Mouse (Mus musculus) MEL (cell line): ENCODE measurements around the gene Rad17. TPM values are rescaled to one million over a fixed set of nuclear protein-coding genes. Genes with fewer than 3 reads are reported as not detected.

Source experiments
- DNase-seq: peaks from one replicate; pipeline ENCODE4 v3.0.0; 2011; ENCODE audit warnings: low read depth, low spot score
- H3K27ac ChIP-seq: 2 replicates; pipeline ENCODE4 v1.5.1; 2012; ENCODE audit warnings: low read depth, mild to moderate bottlenecking, control low read depth, low read length, moderate library complexity; ENCODE audit not compliant: control insufficient read depth
- H3K27me3 ChIP-seq, 2 experiments: fragments of 150-350 bp in 1 of 2; sonication (generic) in 1 of 2; 2 replicates each; pipeline ENCODE4 v1.6.1; 2012; ENCODE audit warnings: low read length in 2 of 2, mild to moderate bottlenecking in 2 of 2, improper control_type of control experiment in 1 of 2, moderate library complexity in 1 of 2; ENCODE audit not compliant: insufficient read depth in 2 of 2, control insufficient read depth in 1 of 2
- H3K36me3 ChIP-seq, 2 experiments: 2 replicates each; pipeline ENCODE4 v1.6.1; 2012 to 2014; ENCODE audit warnings: low read length in 2 of 2, improper control_type of control experiment in 1 of 2, inconsistent platforms in 1 of 2, mild to moderate bottlenecking in 1 of 2; ENCODE audit not compliant: insufficient read depth in 2 of 2, control insufficient read depth in 1 of 2
- H3K4me1 ChIP-seq, 2 experiments: fragments of 150-350 bp in 1 of 2; sonication (generic) in 1 of 2; 2 replicates each; pipeline ENCODE4 v1.6.1; 2012; ENCODE audit warnings: low read length in 2 of 2, improper control_type of control experiment in 1 of 2, mild to moderate bottlenecking in 1 of 2; ENCODE audit not compliant: insufficient read depth in 2 of 2, control insufficient read depth in 1 of 2
- H3K4me3 ChIP-seq, 2 experiments: fragments of 150-350 bp in 1 of 2; sonication (generic) in 1 of 2; 2 replicates each; pipeline ENCODE4 v1.5.1; 2012; ENCODE audit warnings: low read depth in 2 of 2, low read length in 2 of 2, mild to moderate bottlenecking in 2 of 2, moderate library complexity in 2 of 2, control low read depth in 1 of 2, improper control_type of control experiment in 1 of 2; ENCODE audit not compliant: control insufficient read depth in 1 of 2, insufficient read depth in 1 of 2
- H3K79me2 ChIP-seq: 2 replicates; pipeline ENCODE4 v1.6.1; 2012; ENCODE audit warnings: mild to moderate bottlenecking, low read length, moderate library complexity; ENCODE audit not compliant: control insufficient read depth, poor library complexity, insufficient read depth
- H3K9ac ChIP-seq: 2 replicates; pipeline ENCODE4 v1.6.1; 2012; ENCODE audit warnings: low read depth, mild to moderate bottlenecking, control low read depth, low read length, moderate library complexity; ENCODE audit not compliant: control insufficient read depth, poor library complexity, severe bottlenecking
- H3K9me3 ChIP-seq: fragments of 150-350 bp; sonication (generic); replicated peaks from 2 replicates; pipeline ENCODE4 v1.6.1; 2012; ENCODE audit warnings: mild to moderate bottlenecking, low read length, improper control_type of control experiment, moderate library complexity; ENCODE audit not compliant: insufficient read depth
- CHD2 ChIP-seq: IDR thresholded peaks from 2 replicates; pipeline ENCODE4 v1.6.1; 2011; ENCODE audit warnings: low read length, improper control_type of control experiment
- E2F4 ChIP-seq: IDR thresholded peaks from 2 replicates; pipeline ENCODE4 v1.6.1; 2011; ENCODE audit warnings: low read depth, low read length, improper control_type of control experiment, borderline replicate concordance
- MAFK ChIP-seq: IDR thresholded peaks from 2 replicates; pipeline ENCODE4 v1.6.1; 2011; ENCODE audit warnings: low read depth, mild to moderate bottlenecking, low read length, improper control_type of control experiment, borderline replicate concordance
- POLR2AphosphoS2 ChIP-seq: IDR thresholded peaks from 2 replicates; pipeline ENCODE4 v1.6.1; 2011; ENCODE audit warnings: low read length, improper control_type of control experiment
- RAD21 ChIP-seq: IDR thresholded peaks from 2 replicates; pipeline ENCODE4 v1.6.1; 2011; ENCODE audit warnings: mild to moderate bottlenecking, low read depth, low read length, improper control_type of control experiment
- SIN3A ChIP-seq: IDR thresholded peaks from 2 replicates; pipeline ENCODE4 v1.6.1; 2012; ENCODE audit warnings: low read length, improper control_type of control experiment, inconsistent platforms
- TAL1 ChIP-seq: IDR thresholded peaks from 2 replicates; pipeline ENCODE4 v1.6.1; 2012; ENCODE audit warnings: mild to moderate bottlenecking, inconsistent platforms, low read length, moderate library complexity, mixed read lengths
- TBP ChIP-seq: IDR thresholded peaks from 2 replicates; pipeline ENCODE4 v1.8.0; 2011; ENCODE audit warnings: low read depth, low read length, improper control_type of control experiment
- ZNF384 ChIP-seq: IDR thresholded peaks from 2 replicates; pipeline ENCODE4 v1.6.1; 2012; ENCODE audit warnings: low read depth, mild to moderate bottlenecking, inconsistent platforms, low read length, improper control_type of control experiment
- polyA plus RNA-seq, 2 experiments: library from polyadenylated mRNA; stranded (reverse) in 1 of 2; unstranded in 1 of 2; fragments of >175 nt in 1 of 2; fragments of >200 nt in 1 of 2; gene quantifications; 2 replicates each; pipeline versions ENCODE4 v1.2.1 to v1.2.4; 2012; ENCODE audit warnings: low replicate concordance in 2 of 2, low read depth in 1 of 2; ENCODE audit not compliant: insufficient read length in 2 of 2, insufficient read depth in 1 of 2, missing spikeins in 1 of 2
- total RNA-seq: library from RNA; depleted of rRNA; stranded (reverse); fragments of 300-350 nt; gene quantifications from 2 replicates; pipeline ENCODE4 v1.2.3, GENCODE M21; 2012

Gene Rad17
- total and polyA plus RNA-seq, 3 experiments: 21.7 to 31.2 TPM; not detected in 1

GRCm38 (mm10) chr13:100597284-100597683, 53.6 kb downstream of the Rad17 start:
- TF ChIP-seq TAL1: no peak
- TF ChIP-seq ZNF384: no peak
- no peak for TF ChIP-seq SIN3A
- TF ChIP-seq MAFK: peak; percentile 80
- no peak for TF ChIP-seq CHD2
- TF ChIP-seq TBP: no peak
- Histone ChIP-seq H3K36me3 (no peaks in the 10 kb centered on the region), H3K4me3 (no peak overlapping the region), H3K27me3 (no peaks in the 10 kb centered on the region), H3K27ac (no peak overlapping the region), H3K9me3 (no peaks in the 10 kb centered on the region), H3K4me1 (no peaks in the 10 kb centered on the region), H3K79me2 (no peaks in the 10 kb centered on the region), H3K9ac (no peak overlapping the region)
- no peak for DNase-seq

DNA sequence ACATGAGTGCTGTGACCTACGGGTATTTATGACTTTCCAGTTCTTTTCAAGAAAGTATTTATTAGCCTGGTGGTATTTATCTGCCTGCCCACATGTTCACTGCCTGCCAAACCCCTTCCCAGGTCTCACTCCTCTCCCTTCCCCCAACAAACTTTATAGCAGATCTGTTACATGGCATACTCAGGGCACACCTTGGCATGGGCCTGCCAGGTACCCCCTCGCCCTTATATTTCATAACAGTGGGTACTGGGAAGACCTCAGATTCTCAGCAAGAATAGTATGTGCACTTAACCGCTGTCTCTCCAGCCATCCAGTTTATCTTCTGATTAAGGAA, 55.3 kb downstream of the Rad17 start:
- H3K4me3 ChIP-seq: no peak overlapping the region
- no peaks in the 10 kb centered on the region for H3K4me1 ChIP-seq
- no peaks in the 10 kb centered on the region for H3K27me3 ChIP-seq
- H3K9ac ChIP-seq: no peak overlapping the region
- H3K36me3 ChIP-seq: no peaks in the 10 kb centered on the region
- TF ChIP-seq E2F4: no peak
- H3K27ac ChIP-seq: no peak overlapping the region
- H3K79me2 ChIP-seq: no peaks in the 10 kb centered on the region
- no peak for DNase-seq
- no peaks in the 10 kb centered on the region for H3K9me3 ChIP-seq

- Histone ChIP-seq H3K4me3 (no peak overlapping the region), H3K9me3 (no peaks in the 10 kb centered on the region), H3K9ac (no peak overlapping the region), H3K36me3 (no peaks in the 10 kb centered on the region), H3K4me1 (no peaks in the 10 kb centered on the region), H3K27ac (no peak overlapping the region), H3K79me2 (no peaks in the 10 kb centered on the region), H3K27me3 (no peaks in the 10 kb centered on the region)
- DNase-seq: no peak
- TF ChIP-seq POLR2AphosphoS2 (no peak), RAD21 (no peak)
Observed at GRCm38 (mm10) chr13:100594838-100595551, 55.9 kb downstream of the Rad17 start.
